Mouse (Mus musculus) limb, embryonic 11.5 days (tissue): ENCODE data around the gene Nrcam. TPM values are rescaled to one million over a fixed set of nuclear protein-coding genes. Genes with fewer than 3 reads are reported as not detected.
A peak's percentile ranks its signal among the peaks of the same experiment; 100 is the strongest.

Experiments used
- ATAC-seq: fragments of 200-750 bp; cut with Nextera tagmentation; 2 replicates; pipeline ENCODE4 v1.8.0; 2017; ENCODE audit warnings: low read depth; ENCODE audit not compliant: insufficient number of reproducible peaks, low FRiP score, low TSS enrichment
- DNase-seq: peaks from one replicate; pipeline ENCODE4 v3.0.0-alpha.2; 2015; ENCODE audit warnings: low spot score
- H3K27ac ChIP-seq: fragments of 300-500 bp; sonication (generic); replicated peaks from 2 replicates; pipeline ENCODE4 v1.5.1; 2014; ENCODE audit warnings: low read depth, mild to moderate bottlenecking, low read length
- H3K27me3 ChIP-seq: fragments of 300-500 bp; sonication (generic); 2 replicates; pipeline ENCODE4 v1.6.1; 2014; ENCODE audit warnings: mild to moderate bottlenecking, low read length, mixed read lengths; ENCODE audit not compliant: control insufficient read depth, insufficient read depth
- H3K36me3 ChIP-seq: fragments of 300-500 bp; sonication (generic); 2 replicates; pipeline ENCODE4 v1.6.1; 2014; ENCODE audit warnings: mild to moderate bottlenecking, low read length, moderate library complexity, mixed read lengths; ENCODE audit not compliant: control insufficient read depth, insufficient read depth
- H3K4me1 ChIP-seq: fragments of 300-500 bp; sonication (generic); 2 replicates; pipeline ENCODE4 v1.6.1; 2014; ENCODE audit warnings: low read length, mixed read lengths; ENCODE audit not compliant: control insufficient read depth, insufficient read depth
- H3K4me2 ChIP-seq: fragments of 300-500 bp; sonication (generic); 2 replicates; pipeline ENCODE4 v1.6.1; 2014; ENCODE audit warnings: low read depth, mild to moderate bottlenecking, moderate library complexity; ENCODE audit not compliant: severe bottlenecking
- H3K4me3 ChIP-seq: fragments of 300-500 bp; sonication (generic); 2 replicates; pipeline ENCODE4 v1.5.1; 2014; ENCODE audit warnings: low read depth, low read length
- H3K9ac ChIP-seq: fragments of 300-500 bp; sonication (generic); 2 replicates; pipeline ENCODE4 v1.6.1; 2014; ENCODE audit warnings: mild to moderate bottlenecking, low read length
- H3K9me3 ChIP-seq: fragments of 300-500 bp; sonication (generic); 2 replicates; pipeline ENCODE4 v1.6.1; 2016; ENCODE audit warnings: low read length; ENCODE audit not compliant: control insufficient read depth
- WGBS: fragments of 180-500 bp; shearing (Covaris S2); extraction: QIAGEN DNeasy Blood & Tissue Kit; methylation state at CpG from one replicate; pipeline ENCODE4 v1.1.7; 2014; 5-methylcytosine and 5-hydroxymethylcytosine counted together
- polyA plus RNA-seq: library from polyadenylated mRNA; unstranded; fragments of >200 nt; fragmentation: Nextera tagmentation; extraction: Ambion mirVana; gene quantifications from 2 replicates; pipeline ENCODE4 v1.2.1, GENCODE M21; 2014

Gene Nrcam
- polyA plus RNA-seq, 1 experiment from 2014 or later = 1.6 TPM

DNA sequence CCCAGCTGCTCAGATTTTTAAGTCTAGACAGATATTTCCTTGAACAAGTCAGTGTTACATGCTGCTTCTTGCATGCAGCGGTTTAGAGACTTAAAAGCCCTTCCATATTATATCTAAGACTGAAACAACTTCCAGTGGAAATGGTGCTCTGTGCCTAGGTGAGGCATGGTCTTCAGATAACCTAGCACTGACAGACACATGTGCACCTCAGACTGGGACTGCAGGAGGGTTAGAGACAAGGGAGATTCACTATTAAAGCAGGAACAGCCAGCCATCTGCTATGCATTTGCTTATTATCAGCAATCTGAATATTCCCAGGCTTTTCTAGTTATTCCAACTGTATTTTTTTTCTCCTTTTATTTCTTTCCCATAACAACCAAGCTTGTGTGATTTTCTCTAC, 74.6 kb downstream of the Nrcam start:
- Histone ChIP-seq H3K27me3 (no peaks in the 10 kb centered on the region), H3K9me3 (no peaks in the 10 kb centered on the region), H3K27ac (no peak overlapping the region), H3K36me3 (no peaks in the 10 kb centered on the region), H3K4me1 (no peaks in the 10 kb centered on the region), H3K9ac (no peak overlapping the region), H3K4me3 (no peak overlapping the region), H3K4me2 (no peak overlapping the region)
- ATAC-seq (no peak), DNase-seq (no peak)
- 83% methylated on average over 1 of the region's 1 CpGs for WGBS

DNA sequence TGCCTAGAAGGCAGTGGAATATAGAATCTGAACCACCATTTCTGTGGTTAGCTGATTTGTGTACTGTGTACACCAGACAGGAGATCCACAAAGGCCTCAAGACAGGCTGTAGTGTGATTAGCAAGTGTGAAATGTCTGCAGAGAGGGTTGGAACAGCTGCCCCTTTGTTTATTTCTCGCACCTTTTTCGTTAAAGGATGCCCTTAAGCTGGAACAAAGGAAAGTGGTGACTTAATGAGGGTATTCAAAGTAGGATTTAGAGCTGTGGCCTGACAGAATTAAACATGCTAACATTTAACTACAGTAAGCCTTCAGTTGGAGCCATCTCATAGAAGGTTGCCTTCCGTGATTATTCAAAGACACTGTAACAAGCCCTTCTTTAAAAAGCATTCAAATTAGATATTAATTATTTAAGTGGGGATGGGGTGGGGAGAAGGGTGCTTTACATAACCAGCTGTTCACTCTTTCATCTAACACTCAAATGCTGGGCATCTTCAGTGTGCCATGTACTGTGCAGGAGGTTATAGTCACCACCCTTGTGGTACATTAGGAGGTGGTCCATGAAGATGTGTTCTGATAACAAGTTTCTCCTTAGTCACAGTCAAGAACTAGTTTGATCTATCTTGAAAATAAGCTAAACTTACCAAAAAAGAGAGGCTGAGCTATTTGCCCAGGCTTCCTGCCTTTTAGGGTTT, 75.2 kb downstream of the Nrcam start:
- Histone ChIP-seq H3K9me3 (no peaks in the 10 kb centered on the region), H3K4me2 (no peak overlapping the region), H3K4me1 (no peaks in the 10 kb centered on the region), H3K27ac (no peak overlapping the region), H3K27me3 (no peaks in the 10 kb centered on the region), H3K4me3 (no peak overlapping the region), H3K36me3 (no peaks in the 10 kb centered on the region), H3K9ac (no peak overlapping the region)
- WGBS = 19% methylated on average over 3 of the region's 3 CpGs
- ATAC-seq (no peak), DNase-seq (no peak)

DNA sequence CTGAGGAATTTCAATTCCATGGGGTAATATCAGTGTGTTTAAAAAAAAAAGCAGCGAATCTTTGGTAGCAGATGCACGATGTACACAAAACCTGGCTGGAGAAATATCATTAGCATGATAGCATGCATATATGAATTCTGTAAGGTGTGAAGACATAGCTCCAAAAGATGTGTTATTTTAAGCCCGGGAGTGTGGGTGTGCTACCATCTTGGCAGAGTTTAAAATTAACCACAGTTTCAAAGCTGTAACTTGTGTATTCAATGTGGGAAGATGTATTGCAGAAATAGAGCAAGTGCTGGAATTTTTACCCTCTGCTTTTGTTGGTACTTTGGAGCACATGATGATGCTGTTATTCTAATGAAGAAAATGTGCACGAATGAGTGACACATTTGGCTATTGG, 81.1 kb downstream of the Nrcam start:
- no peak overlapping the region for H3K27ac ChIP-seq
- H3K36me3 ChIP-seq = no peaks in the 10 kb centered on the region
- no peak overlapping the region for H3K4me2 ChIP-seq
- H3K4me3 ChIP-seq = no peak overlapping the region
- DNase-seq (no peak), ATAC-seq (no peak)
- 90% methylated on average over 4 of the region's 4 CpGs for WGBS
- H3K4me1 ChIP-seq = no peaks in the 10 kb centered on the region
- no peaks in the 10 kb centered on the region for H3K27me3 ChIP-seq
- no peaks in the 10 kb centered on the region for H3K9me3 ChIP-seq
- H3K9ac ChIP-seq = no peak overlapping the region

DNA sequence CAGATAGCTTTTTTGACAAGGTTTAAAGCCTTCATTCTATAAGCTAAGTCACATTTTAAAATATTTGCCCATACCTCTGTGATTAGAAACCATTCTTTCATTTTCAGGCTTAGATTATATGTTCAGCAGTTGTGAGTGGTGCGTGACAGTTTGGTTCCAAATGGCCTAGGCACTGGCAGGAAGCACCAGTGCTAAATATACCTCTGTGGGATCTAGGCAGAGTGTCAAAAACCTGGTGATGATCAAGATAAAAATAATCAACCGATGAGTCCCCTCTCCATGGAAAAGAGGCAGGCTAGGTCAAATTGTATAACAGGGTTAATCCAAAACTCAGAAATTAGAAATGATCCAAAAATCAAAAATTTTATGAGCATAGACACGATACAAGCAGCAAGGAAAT, 82.3 kb downstream of the Nrcam start:
- no peak overlapping the region for H3K9ac ChIP-seq
- no peaks in the 10 kb centered on the region for H3K4me1 ChIP-seq
- WGBS = 91% methylated on average over 3 of the region's 3 CpGs
- H3K4me3 ChIP-seq = no peak overlapping the region
- no peak for ATAC-seq
- no peak for DNase-seq
- H3K4me2 ChIP-seq = no peak overlapping the region
- no peaks in the 10 kb centered on the region for H3K27me3 ChIP-seq
- no peaks in the 10 kb centered on the region for H3K36me3 ChIP-seq
- no peak overlapping the region for H3K27ac ChIP-seq
- no peaks in the 10 kb centered on the region for H3K9me3 ChIP-seq

DNA sequence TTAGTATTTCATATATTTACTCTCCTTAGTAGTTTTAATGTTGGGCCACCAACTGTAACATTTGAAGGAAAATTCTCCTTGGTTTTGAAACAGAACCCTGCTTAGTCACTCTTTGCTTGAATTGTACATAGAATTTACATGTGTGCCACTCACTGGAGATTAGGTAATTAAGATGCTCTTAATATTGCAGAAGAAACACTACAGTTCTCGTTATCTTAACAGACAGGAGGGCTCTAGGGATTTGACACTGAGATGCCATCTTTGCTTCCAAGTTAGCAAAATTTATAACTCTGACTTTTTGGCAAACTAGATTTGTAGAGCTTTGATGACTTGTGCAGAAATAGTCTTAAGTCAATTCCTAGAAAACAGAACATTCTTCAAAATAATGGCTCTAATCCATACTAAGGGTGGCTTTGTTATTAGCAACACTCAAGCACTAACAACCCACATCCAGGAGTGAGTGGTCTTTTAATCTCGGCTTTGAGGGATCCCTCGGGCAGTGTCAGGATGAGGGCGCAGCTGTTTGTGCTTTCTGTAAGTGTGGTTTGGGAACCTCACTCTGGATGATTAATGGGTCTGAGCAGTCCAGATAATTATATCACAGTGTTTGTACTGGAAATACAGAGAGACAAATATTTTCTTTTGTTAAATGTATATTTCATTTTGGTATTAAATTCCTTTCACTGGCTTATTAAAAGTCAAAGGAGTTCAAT, 93.6 kb downstream of the Nrcam start:
- no peak overlapping the region for H3K9ac ChIP-seq
- H3K36me3 ChIP-seq = no peaks in the 10 kb centered on the region
- no peaks in the 10 kb centered on the region for H3K4me1 ChIP-seq
- no peak overlapping the region for H3K4me2 ChIP-seq
- ATAC-seq (no peak), DNase-seq (no peak)
- no peak overlapping the region for H3K4me3 ChIP-seq
- H3K27me3 ChIP-seq = no peaks in the 10 kb centered on the region
- no peaks in the 10 kb centered on the region for H3K9me3 ChIP-seq
- H3K27ac ChIP-seq = no peak overlapping the region
- WGBS = 60% methylated on average over 4 of the region's 4 CpGs

DNA sequence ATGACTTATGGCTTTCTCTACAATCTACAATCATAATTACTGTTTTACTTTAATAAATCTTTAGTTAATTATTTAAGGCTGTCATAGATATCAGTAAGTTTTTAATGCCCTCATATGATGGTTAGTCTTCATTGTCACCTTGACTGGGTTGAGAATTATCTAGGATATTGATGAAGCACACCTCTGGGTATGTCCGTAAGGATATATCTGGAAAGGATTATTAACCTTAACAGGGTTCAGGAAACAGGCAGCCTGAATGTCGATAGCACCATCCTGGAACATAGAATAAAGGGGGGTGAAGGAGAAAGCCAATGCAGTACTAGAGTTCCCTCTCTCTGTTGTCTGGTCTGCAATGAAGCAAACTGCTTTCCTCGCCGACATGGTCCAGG, 94.2 kb downstream of the Nrcam start:
- H3K9ac ChIP-seq = no peak overlapping the region
- DNase-seq (no peak), ATAC-seq (no peak)
- WGBS = 82% methylated on average over 4 of the region's 4 CpGs
- H3K4me1 ChIP-seq = no peaks in the 10 kb centered on the region
- no peak overlapping the region for H3K4me2 ChIP-seq
- H3K27ac ChIP-seq = no peak overlapping the region
- H3K36me3 ChIP-seq = no peaks in the 10 kb centered on the region
- no peaks in the 10 kb centered on the region for H3K9me3 ChIP-seq
- H3K4me3 ChIP-seq = no peak overlapping the region
- H3K27me3 ChIP-seq = no peaks in the 10 kb centered on the region

DNA sequence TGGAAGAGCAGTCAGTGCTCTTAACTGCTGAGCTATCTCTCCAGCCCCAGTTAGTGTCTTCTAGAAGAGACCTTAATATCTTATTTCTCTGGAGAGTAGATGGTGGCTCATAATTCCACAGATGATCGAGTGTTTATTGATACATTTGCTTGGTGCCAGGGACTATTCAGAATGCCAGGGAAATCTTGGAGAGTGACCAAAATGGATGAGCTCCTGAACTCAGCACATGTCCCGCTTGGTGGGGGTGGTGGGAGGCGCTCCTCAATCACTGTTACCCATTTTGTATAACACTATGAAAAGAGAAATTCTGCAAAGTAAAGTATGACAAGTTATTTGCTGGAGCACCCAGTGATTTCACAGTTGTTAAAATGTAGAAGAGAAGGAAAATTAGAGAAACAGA, 95.3 kb downstream of the Nrcam start:
- H3K36me3 ChIP-seq = no peaks in the 10 kb centered on the region
- H3K27me3 ChIP-seq = no peaks in the 10 kb centered on the region
- ATAC-seq (no peak), DNase-seq (no peak)
- 92% methylated on average over 3 of the region's 3 CpGs for WGBS
- H3K4me1 ChIP-seq = no peaks in the 10 kb centered on the region
- H3K27ac ChIP-seq = no peak overlapping the region
- no peaks in the 10 kb centered on the region for H3K9me3 ChIP-seq
- no peak overlapping the region for H3K4me3 ChIP-seq
- no peak overlapping the region for H3K4me2 ChIP-seq
- H3K9ac ChIP-seq = no peak overlapping the region

DNA sequence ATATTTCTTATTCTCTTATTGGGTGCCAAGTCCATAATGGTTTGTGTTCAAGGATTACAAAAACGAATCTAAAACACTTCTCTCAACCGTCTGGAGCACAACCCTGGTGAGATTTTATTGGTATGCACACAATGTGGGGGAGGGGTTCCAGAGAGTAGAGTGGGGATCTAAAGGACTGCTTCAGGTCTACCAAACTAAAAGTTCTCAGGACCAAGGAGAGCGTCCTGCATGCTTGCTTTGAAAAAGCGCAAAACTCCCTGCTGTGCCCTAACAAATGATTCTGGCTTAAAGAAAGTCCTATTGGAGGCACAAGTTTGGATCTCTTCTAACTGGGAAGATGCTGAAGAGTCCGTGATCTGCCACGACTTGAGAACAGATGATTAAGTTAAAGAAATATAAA, 96.4 kb downstream of the Nrcam start:
- H3K27ac ChIP-seq = no peak overlapping the region
- H3K9ac ChIP-seq = no peak overlapping the region
- WGBS = 8% methylated on average over 6 of the region's 6 CpGs
- no peaks in the 10 kb centered on the region for H3K27me3 ChIP-seq
- H3K9me3 ChIP-seq = no peaks in the 10 kb centered on the region
- DNase-seq = peak; percentile 69
- H3K4me1 ChIP-seq = no peaks in the 10 kb centered on the region
- no peak overlapping the region for H3K4me3 ChIP-seq
- no peaks in the 10 kb centered on the region for H3K36me3 ChIP-seq
- ATAC-seq = peak; percentile 67; the same call in 1 of the 2 replicates
- H3K4me2 ChIP-seq = no peak overlapping the region
